Mouse (Mus musculus) C2C12 (cell line): ENCODE results near the gene Dchs1. TPM values are rescaled to one million over a fixed set of nuclear protein-coding genes. Genes with fewer than 3 reads are reported as not detected.
"Not testable (repeated sequence)": the region's sequence is repeated elsewhere in the genome, so short reads cannot be mapped to it uniquely, and the experiment has no call there.

ENCODE experiments used
- H3K27me3 ChIP-seq: one replicate; pipeline ENCODE4 v1.6.1; 2011; ENCODE audit not compliant: control insufficient read depth, insufficient read depth, insufficient read length
- H3K36me3 ChIP-seq: one replicate; pipeline ENCODE4 v1.6.1; 2011; ENCODE audit not compliant: control insufficient read depth, insufficient read depth
- H3K4me3 ChIP-seq: one replicate; pipeline ENCODE4 v1.5.1; 2011; ENCODE audit warnings: mild to moderate bottlenecking, control low read depth; ENCODE audit not compliant: poor library complexity, insufficient read depth, severe bottlenecking
- H3K79me2 ChIP-seq: one replicate; pipeline ENCODE4 v1.6.1; 2011; ENCODE audit not compliant: control insufficient read depth, insufficient read depth
- H3K79me3 ChIP-seq: one replicate; pipeline ENCODE4 v1.6.1; 2011; ENCODE audit warnings: low read depth, control low read depth
- H3ac ChIP-seq: one replicate; pipeline ENCODE3; 2011; ENCODE audit warnings: low read depth; ENCODE audit not compliant: control insufficient read depth, insufficient read length
- CEBPB ChIP-seq: IDR thresholded peaks from one replicate; pipeline ENCODE4 v1.6.1; 2011; ENCODE audit warnings: low read depth, mild to moderate bottlenecking, control low read depth, moderate library complexity
- CTCF ChIP-seq: IDR thresholded peaks from one replicate; pipeline ENCODE4 v1.5.1; 2011; ENCODE audit not compliant: control insufficient read depth, insufficient read depth, insufficient read length
- FOSL1 ChIP-seq: IDR thresholded peaks from one replicate; pipeline ENCODE4 v1.8.0; 2011; ENCODE audit warnings: mild to moderate bottlenecking, low read length; ENCODE audit not compliant: poor library complexity, insufficient read depth, severe bottlenecking
- MAX ChIP-seq: IDR thresholded peaks from one replicate; pipeline ENCODE4 v1.6.1; 2011; ENCODE audit warnings: mild to moderate bottlenecking, control low read depth
- MYOD1 ChIP-seq: IDR thresholded peaks from one replicate; pipeline ENCODE4 v1.6.1; 2011; ENCODE audit warnings: low read depth; ENCODE audit not compliant: control insufficient read depth, insufficient read length
- MYOG ChIP-seq: IDR thresholded peaks from one replicate; pipeline ENCODE4 v1.6.1; 2011; ENCODE audit not compliant: control insufficient read depth, insufficient read length; ENCODE audit errors: extremely low read depth
- USF1 ChIP-seq: IDR thresholded peaks from one replicate; pipeline ENCODE4 v1.6.1; 2011; ENCODE audit warnings: low read depth, mild to moderate bottlenecking, control low read depth, moderate library complexity
- polyA plus RNA-seq: library from polyadenylated mRNA; unstranded; fragments of >200 nt; fragmentation: generic; extraction: Trizol; gene quantifications from one replicate; pipeline ENCODE4 v1.2.1, GENCODE M21; 2012; ENCODE audit warnings: missing spikeins

The Dchs1 gene
- polyA plus RNA-seq, 1 experiment: 1.8 TPM

GRCm38 (mm10) chr7:105743926-105744590, 43.4 kb downstream of the Dchs1 start, which contains the start of gene Taf10:
Gene Taf10, minus strand, starts transcription at chr7:105744361.
- Histone ChIP-seq H3K79me2 (peaks cover 40% of the 10 kb centered on the region), H3K27me3 (no peaks in the 10 kb centered on the region), H3K79me3 (peaks cover 18% of the 10 kb centered on the region), H3K36me3 (peaks cover 44% of the 10 kb centered on the region), H3ac (peak within 1 kb of the TSS; percentile 93), H3K4me3 (peak within 1 kb of the TSS; percentile 63)
- TF ChIP-seq MAX: peak; percentile 58
- peak; percentile 19 for TF ChIP-seq CTCF
- no peak for TF ChIP-seq MYOD1

DNA sequence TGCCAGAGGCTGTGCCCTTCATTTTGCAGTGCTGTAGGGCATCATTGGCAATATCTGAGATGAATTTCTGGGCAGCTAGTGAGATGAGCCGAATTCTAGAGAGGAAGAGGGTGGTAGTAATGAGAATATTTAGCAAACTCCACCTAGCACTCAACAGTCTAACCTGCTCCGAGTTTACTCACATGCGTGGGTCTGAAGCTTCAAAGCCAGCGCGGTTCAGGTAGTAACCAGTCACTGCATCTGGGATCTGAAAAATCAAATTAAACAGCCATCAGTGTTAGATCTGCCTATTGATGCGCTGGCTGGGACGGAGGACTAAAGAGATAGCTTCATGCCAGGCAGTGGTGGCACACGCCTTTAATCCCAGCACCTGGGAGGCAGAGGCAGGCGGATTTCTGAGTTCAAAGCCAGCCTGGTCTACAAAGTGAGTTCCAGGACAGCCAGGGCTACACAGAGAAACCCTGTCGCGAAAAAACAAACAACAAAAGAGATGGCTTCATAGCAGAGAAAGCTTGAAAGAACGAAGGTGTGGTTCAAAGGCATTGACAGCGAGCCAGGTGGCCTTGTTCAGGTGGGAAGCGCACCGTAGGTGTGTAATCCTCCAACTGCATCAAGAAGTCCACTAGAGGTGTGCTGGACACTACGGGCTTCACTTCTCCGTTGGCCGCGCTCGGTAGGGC, 44.1 kb downstream of the Dchs1 start:
- not testable (repeated sequence) for H3K27me3 ChIP-seq
- peak overlapping the region; percentile 63 for H3K4me3 ChIP-seq
- H3ac ChIP-seq: peak overlapping the region; percentile 93
- peaks cover 19% of the 10 kb centered on the region for H3K79me3 ChIP-seq
- H3K36me3 ChIP-seq: peaks cover 44% of the 10 kb centered on the region
- peaks cover 45% of the 10 kb centered on the region for H3K79me2 ChIP-seq

DNA sequence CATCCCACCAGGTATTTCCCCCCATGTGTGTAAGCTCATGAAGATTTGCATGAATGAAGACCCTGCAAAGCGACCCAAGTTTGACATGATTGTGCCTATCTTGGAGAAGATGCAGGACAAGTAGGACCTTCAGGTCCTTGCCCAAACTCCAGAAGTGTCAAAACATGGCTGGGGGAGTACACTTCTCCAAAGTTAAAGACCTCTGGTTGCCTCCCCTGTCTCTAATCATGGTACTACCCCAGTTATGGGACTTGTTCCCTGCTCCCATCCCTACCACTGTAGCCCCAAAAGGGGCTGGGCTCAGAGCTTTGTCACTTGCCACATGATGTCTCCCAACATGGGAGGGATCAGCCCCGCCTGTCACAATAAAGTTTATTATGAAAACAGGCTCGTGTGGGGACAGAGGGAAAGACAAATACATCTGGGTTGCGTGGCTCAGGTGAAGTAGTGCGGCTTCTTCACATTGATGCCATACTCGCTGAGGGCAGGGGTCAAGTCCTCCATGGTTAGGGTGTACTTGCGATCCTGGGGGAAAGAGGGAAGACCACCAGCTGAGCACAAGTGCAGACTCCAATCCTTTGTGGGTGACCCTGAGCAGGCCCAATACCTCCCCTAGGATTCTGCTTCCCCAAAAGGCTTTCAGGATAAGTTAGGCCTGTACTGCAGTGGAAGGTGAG, 44.8 kb downstream of the Dchs1 start:
- Histone ChIP-seq H3K79me2 (peaks cover 52% of the 10 kb centered on the region), H3K79me3 (peaks cover 25% of the 10 kb centered on the region), H3K36me3 (peaks cover 40% of the 10 kb centered on the region)
- H3K27me3 ChIP-seq, H3K4me3 ChIP-seq, H3ac ChIP-seq: not testable (repeated sequence)

GRCm38 (mm10) chr7:105741978-105742377, 45.5 kb downstream of the Dchs1 start:
- Histone ChIP-seq H3K79me2 (peaks cover 59% of the 10 kb centered on the region), H3ac (no peak overlapping the region), H3K36me3 (peaks cover 40% of the 10 kb centered on the region), H3K79me3 (peaks cover 32% of the 10 kb centered on the region), H3K4me3 (no peak overlapping the region), H3K27me3 (no peaks in the 10 kb centered on the region)
- TF ChIP-seq MYOD1 (no peak), MYOG (no peak), FOSL1 (no peak), CTCF (no peak), CEBPB (no peak), MAX (no peak), USF1 (no peak)

GRCm38 (mm10) chr7:105740851-105741250, 46.6 kb downstream of the Dchs1 start:
- no peak for TF ChIP-seq FOSL1
- TF ChIP-seq MYOD1: no peak
- TF ChIP-seq USF1: no peak
- TF ChIP-seq CEBPB: no peak
- TF ChIP-seq MYOG: no peak
- no peak for TF ChIP-seq MAX
- no peak for TF ChIP-seq CTCF
- H3K79me3 ChIP-seq: peaks cover 38% of the 10 kb centered on the region

GRCm38 (mm10) chr7:105740089-105740795, 47.2 kb downstream of the Dchs1 start:
- TF ChIP-seq MYOD1 (no peak), CTCF (no peak), FOSL1 (no peak), MYOG (no peak), CEBPB (no peak), MAX (no peak), USF1 (no peak)
- peaks cover 44% of the 10 kb centered on the region for H3K79me3 ChIP-seq
- H3K4me3 ChIP-seq: no peak overlapping the region
- peaks cover 74% of the 10 kb centered on the region for H3K79me2 ChIP-seq
- H3K36me3 ChIP-seq: peaks cover 40% of the 10 kb centered on the region
- no peak overlapping the region for H3ac ChIP-seq
- no peaks in the 10 kb centered on the region for H3K27me3 ChIP-seq

More at GRCm38 (mm10) chr7:105740851-105741250, 46.6 kb downstream of the Dchs1 start:
- H3K79me2 ChIP-seq: peaks cover 68% of the 10 kb centered on the region
- H3ac ChIP-seq: no peak overlapping the region
- H3K27me3 ChIP-seq: no peaks in the 10 kb centered on the region
- no peak overlapping the region for H3K4me3 ChIP-seq
- peaks cover 40% of the 10 kb centered on the region for H3K36me3 ChIP-seq
